Mouse (Mus musculus): ENCODE measurements around the gene Dpf3. TPM values are rescaled to one million over a fixed set of nuclear protein-coding genes. Genes with fewer than 3 reads are reported as not detected.
A peak's percentile ranks its signal among the peaks of the same experiment; 100 is the strongest.

Gene Dpf3
- total RNA-seq, 4 experiments from 2014 or later: 16.3 to 26.0 (median 20.2) TPM

- no peak for DNase-seq (ENCODE audit: low spot score in 2 of 2)
Measured at GRCm38 (mm10) chr12:83415207-83415606, 72.3 kb downstream of the Dpf3 start.

GRCm38 (mm10) chr12:83413684-83414083 lies 73.8 kb downstream of the Dpf3 start:
- DNase-seq (ENCODE audit: low spot score in 2 of 2): no peak

GRCm38 (mm10) chr12:83411721-83412521 lies 75.6 kb downstream of the Dpf3 start:
- DNase-seq (ENCODE audit: low spot score in 2 of 2): peak; percentile 57 to 59

GRCm38 (mm10) chr12:83411032-83411431 lies 76.5 kb downstream of the Dpf3 start:
- DNase-seq (ENCODE audit: low spot score in 2 of 2): no peak

GRCm38 (mm10) chr12:83405374-83406125 lies 82.0 kb downstream of the Dpf3 start:
- no peak for DNase-seq (ENCODE audit: low spot score in 2 of 2)

GRCm38 (mm10) chr12:83402270-83402669 lies 85.2 kb downstream of the Dpf3 start:
- no peak for DNase-seq (ENCODE audit: low spot score in 2 of 2)

GRCm38 (mm10) chr12:83392011-83392410 lies 95.5 kb downstream of the Dpf3 start:
- no peak for DNase-seq (ENCODE audit: low spot score in 2 of 2)

- no peak for DNase-seq (ENCODE audit: low spot score in 2 of 2)
Measured at GRCm38 (mm10) chr12:83387554-83387953, 100.0 kb downstream of the Dpf3 start.

- DNase-seq (ENCODE audit: low spot score in 2 of 2): no peak
Measured at GRCm38 (mm10) chr12:83381072-83381471, 106.4 kb downstream of the Dpf3 start.

- no peak for DNase-seq (ENCODE audit: low spot score in 2 of 2)
Measured at GRCm38 (mm10) chr12:83380016-83380415, 107.5 kb downstream of the Dpf3 start.

- DNase-seq (ENCODE audit: low spot score in 2 of 2): no peak
Measured at GRCm38 (mm10) chr12:83375015-83375831, 112.3 kb downstream of the Dpf3 start.

- DNase-seq (ENCODE audit: low spot score in 2 of 2): no peak
Measured at GRCm38 (mm10) chr12:83373081-83373480, 114.4 kb downstream of the Dpf3 start.

- DNase-seq (ENCODE audit: low spot score in 2 of 2): no peak
Measured at GRCm38 (mm10) chr12:83372290-83372689, 115.2 kb downstream of the Dpf3 start.

- no peak for DNase-seq (ENCODE audit: low spot score in 2 of 2)
Measured at GRCm38 (mm10) chr12:83370221-83370620, 117.3 kb downstream of the Dpf3 start.

GRCm38 (mm10) chr12:83369416-83369815 lies 118.1 kb downstream of the Dpf3 start:
- DNase-seq (ENCODE audit: low spot score in 2 of 2): no peak

- DNase-seq (ENCODE audit: low spot score in 2 of 2): no peak
Measured at GRCm38 (mm10) chr12:83367486-83367885, 120.0 kb downstream of the Dpf3 start.

- no peak for DNase-seq (ENCODE audit: low spot score in 2 of 2)
Measured at GRCm38 (mm10) chr12:83364771-83365170, 122.7 kb downstream of the Dpf3 start.

GRCm38 (mm10) chr12:83361801-83362200 lies 125.7 kb downstream of the Dpf3 start:
- DNase-seq (ENCODE audit: low spot score in 2 of 2): no peak

- DNase-seq (ENCODE audit: low spot score in 2 of 2): no peak
Measured at GRCm38 (mm10) chr12:83352640-83353039, 134.9 kb downstream of the Dpf3 start.

GRCm38 (mm10) chr12:83349736-83350135 lies 137.8 kb downstream of the Dpf3 start:
- no peak for DNase-seq (ENCODE audit: low spot score in 2 of 2)

GRCm38 (mm10) chr12:83348246-83348645 lies 139.3 kb downstream of the Dpf3 start:
- DNase-seq (ENCODE audit: low spot score in 2 of 2): no peak

- peak; percentile 58 to 68 for DNase-seq (ENCODE audit: low spot score in 2 of 2)
Measured at GRCm38 (mm10) chr12:83342875-83343185, 144.7 kb downstream of the Dpf3 start.
